Mouse (Mus musculus): ENCODE results near the gene Foxp1. TPM values are rescaled to one million over a fixed set of nuclear protein-coding genes. Genes with fewer than 3 reads are reported as not detected.

Foxp1 gene
- total RNA-seq, 2 experiments from 2014 or later: 12.3 to 26.5 TPM

DNA sequence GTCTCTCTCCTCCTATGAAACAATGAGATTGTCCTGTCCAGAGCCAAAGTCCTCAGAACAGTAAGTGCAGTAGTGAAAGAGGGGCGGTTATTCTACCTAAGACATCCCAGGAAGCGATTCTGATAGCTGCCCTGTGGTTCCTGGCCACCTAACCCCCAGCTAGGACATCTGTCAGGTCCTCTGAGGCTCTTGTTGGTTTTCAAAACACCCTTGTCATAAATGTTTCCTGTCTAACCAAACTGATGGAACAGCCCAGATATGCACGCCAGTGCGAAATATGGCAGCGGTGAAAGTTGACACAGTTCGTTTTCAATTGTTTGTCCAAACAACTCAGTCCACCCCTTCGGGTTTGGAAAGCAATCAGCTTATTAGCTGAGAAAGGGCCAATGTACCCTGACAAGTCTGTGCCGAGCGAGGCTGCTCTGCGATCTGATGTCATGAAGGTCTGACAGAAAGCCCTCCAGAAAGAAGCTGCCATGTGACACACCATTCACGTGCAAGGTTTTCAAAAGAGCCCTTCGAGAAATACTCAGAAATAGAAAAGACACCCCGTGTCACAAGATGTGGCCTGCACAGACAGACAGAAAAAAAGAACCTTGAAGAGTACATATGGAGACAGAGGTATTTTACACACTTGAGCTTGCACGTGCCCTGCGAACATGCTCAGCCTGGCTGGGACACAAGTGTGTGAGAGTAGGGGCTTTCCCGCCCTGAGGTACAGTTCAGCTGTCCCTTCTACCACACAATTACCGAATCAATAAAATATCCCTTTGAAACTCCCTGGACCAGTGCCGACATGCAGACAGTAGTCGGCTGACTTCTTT lies 147.9 kb downstream of the Foxp1 start:
- no peak for ATAC-seq (replicated peaks; ENCODE audit: low FRiP score, poor library complexity, severe bottlenecking)

DNA sequence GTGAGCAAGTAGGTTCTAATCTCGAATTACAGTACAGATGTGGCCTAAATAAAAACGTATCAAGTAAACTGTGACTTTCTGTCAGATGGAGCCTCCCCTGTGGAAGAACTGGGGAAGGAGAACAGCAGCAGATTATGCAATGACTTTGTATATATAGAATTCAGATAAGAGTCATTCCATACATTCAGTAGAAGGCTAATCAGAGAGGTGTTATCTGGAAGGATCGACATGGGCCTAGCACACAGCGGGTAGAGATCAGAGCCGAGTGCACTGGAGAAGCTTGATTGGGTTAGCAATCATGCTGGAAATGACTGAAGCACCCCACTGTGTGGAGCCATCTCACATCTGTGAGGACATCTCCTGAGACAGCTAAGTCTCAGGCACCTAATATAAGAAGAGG lies 150.1 kb downstream of the Foxp1 start:
- ATAC-seq (replicated peaks; ENCODE audit: low FRiP score, poor library complexity, severe bottlenecking): no peak

DNA sequence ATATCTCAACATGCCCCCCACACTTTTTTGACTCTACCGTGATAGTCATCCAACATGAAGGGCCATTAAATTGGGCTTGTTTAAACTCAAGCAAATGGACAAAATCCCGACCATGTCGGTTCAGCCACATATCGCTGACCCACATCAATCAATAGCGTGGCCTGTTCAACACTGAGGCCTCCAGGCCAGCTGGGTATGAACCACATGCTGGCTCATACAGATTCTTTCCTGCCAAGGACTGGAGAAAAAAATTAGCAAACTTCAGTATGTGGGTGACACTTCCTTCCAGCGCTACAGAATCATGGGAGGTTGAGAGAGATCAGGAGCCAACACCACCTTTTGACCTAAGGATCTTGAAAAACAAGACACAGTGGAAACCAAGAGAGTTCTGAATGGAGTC lies 150.5 kb downstream of the Foxp1 start:
- no peak for ATAC-seq (replicated peaks; ENCODE audit: low FRiP score, poor library complexity, severe bottlenecking)

DNA sequence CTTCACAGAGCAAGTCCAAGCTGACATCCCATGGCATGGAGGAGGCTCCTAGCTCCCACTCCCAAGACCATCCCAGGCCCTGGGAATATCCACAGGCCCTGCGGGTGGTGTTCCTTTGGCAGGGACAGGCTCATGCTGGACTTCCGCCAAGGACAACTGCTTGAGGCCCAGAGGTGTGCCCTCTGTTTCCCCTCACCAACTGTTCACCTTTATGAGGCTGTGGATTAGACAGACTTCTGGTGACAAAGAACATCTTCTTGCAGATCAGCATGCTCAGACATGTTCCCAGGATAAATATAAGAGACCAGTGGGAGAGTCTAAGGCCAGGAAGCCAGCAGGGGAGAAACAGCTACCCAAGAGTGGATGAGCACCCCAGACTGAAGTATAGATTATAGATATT lies 152.6 kb downstream of the Foxp1 start:
- ATAC-seq (replicated peaks; ENCODE audit: low FRiP score, poor library complexity, severe bottlenecking): no peak

DNA sequence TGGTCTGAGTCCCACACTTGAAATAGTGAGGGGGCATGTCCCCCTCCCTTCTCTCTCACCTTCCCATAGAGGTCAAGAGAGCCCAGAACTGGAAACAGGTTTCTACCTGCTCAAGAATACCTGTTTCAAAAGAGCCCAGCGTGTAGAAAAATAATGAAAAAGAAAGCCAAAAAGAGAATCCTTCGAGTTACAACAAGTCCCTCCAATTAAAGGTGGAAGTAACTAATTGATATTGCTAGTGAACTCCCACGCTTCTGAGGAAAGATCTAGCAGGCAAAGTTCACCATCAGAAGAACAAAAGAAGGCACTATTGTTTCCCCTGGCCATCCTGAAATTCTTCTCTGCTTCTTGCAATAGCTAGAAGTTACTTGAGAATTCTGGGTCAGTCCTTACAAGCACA lies 153.4 kb downstream of the Foxp1 start:
- ATAC-seq (replicated peaks; ENCODE audit: low FRiP score, poor library complexity, severe bottlenecking): no peak

DNA sequence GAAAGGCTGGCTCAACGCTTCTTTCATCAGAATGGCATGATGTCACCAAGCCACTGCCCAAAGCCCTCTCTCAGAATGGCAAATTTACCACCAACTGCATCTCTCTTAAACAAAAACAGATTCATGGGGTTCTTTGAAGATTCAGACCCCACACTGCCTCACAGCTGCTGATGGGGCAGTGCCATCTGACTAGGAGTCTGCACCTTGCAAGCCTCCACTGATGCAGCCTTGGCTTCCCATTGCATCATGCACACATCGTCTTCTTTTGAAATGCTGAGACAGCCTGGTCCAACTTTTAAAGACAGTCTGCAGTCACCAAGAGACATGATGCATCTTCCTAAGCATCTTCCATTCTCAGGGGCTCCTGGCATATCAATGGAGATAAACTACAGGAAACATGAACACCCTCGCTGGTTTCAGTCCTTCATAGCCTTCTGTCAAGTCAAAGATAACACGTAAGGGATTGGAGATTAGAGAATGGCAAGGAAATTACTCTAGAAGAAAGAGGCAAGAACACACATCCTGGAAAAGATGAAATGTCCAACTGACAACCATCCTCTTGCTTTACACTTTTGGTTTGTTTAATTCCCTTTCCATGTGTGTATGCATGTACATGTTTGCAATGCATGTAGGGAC lies 154.3 kb downstream of the Foxp1 start:
- ATAC-seq (replicated peaks; ENCODE audit: low FRiP score, poor library complexity, severe bottlenecking): no peak

DNA sequence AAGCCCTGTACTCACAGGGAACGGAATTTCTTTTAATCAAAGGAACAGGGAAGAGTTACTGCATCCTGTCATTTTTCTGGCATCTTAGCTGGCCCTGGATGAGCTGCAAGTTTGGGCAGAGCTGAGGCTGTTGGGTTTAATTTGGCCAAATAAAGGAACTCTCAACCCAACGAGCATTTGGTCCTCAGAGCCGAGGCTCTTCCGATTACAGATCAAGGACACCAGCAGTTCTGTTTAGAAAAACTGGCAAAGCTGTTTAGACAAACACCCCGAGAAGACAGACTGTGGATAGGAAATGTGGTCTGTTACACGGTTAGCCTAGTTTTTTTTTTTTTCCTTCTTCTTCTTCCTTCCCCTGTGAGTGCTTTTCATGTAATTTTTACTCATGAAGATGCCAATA lies 158.0 kb downstream of the Foxp1 start:
- ATAC-seq (replicated peaks; ENCODE audit: low FRiP score, poor library complexity, severe bottlenecking): no peak

DNA sequence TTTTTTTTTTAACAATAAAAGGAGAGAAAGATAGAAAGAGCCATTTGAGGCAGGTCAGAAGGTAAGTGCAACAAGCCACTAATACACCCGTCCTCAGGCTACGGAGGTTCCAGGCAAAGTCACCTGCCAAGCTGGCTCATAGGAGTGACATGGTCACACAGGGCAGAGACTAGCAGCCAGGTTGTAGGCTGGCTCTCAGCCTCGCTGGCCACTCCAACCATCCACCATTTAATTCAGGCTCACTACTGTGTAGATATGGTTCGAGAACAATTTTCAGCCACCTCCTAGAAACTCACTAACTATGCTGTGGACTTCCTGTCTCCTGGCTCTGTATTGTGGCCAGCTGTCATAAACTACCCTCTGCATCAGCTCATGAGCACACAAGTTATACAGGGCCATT lies 161.9 kb downstream of the Foxp1 start:
- no peak for ATAC-seq (replicated peaks; ENCODE audit: low FRiP score, poor library complexity, severe bottlenecking)

DNA sequence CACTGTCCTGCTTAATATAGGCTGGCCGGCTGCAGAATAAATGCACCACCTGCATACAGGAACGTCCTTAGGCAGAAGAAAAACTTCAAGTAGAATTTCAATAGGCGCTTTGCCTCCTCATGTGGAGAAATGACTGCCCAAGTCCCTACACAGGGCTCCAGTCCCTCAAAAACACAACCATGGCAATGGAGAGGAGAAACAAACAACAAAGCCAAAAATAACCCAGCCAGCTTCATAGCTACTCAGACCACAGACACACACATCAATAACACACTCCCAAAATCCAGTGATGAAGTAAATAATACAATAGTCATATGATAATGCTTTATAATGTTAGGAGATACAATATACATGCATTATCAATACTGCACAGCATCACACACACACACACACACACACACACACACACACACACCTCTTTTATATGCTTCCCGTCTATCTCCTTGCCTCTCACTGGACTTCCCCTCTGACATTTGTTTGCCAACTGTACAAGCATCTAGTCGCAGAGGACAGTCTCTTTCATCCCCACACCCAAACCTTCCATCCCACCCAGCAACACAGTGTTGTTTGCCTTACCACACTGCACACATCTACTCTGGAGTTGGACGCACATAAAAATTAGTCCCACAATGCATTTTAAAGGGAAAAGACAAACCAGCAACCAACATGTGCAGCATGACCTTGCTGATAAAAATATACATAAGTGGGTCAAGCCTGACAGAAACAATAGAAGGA lies 162.6 kb downstream of the Foxp1 start:
- no peak for ATAC-seq (replicated peaks; ENCODE audit: low FRiP score, poor library complexity, severe bottlenecking)

DNA sequence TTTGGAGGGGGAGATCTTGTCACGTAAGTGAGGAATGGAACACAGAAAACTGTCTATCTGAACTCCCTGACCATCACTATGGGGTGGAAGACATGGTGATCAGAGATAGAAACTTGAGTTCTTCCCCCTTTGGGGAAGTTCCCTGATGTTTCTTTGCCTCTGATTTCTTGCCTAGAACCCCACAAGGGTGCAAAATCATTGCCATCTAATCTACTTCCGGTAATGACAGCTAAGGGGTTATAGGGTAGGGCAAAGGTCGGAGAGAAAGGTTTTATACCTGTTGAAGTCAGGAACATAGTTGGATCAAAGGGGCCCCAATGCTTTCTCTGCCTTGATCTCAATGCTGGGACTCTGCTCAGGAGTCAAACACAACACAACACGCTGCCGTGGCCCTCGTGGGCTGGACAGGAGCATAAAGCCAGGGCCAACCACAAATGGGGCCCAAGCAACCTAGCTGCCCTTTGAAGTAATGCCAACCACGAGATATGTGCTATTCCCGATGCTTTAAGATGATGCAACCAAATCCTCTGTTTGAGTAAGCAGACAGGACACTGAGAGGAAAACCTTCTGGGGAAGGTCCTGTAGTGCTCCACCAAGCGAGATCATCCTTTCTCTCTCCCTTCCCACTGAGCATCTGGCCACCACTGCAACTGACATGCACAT lies 163.4 kb downstream of the Foxp1 start:
- ATAC-seq (replicated peaks; ENCODE audit: low FRiP score, poor library complexity, severe bottlenecking): no peak

DNA sequence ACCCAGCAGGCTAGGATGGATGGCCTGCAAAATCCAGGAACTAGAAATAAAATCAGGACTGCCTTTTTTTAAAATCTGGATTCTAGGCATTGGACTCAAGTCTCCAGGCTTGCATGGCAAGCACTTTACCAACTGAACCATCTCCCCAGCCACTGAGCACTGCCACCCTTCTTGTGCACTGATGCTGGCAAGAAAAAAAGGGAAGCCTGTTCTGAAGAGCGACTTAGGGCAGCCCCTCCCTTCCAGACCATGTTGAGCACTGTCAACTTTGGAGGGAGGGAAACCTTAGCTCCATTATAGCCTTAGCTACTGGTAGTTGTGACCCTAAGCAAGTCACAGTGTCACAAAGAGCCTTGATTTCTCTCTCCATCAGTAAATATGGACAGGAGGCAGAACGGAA lies 164.6 kb downstream of the Foxp1 start:
- ATAC-seq (replicated peaks; ENCODE audit: low FRiP score, poor library complexity, severe bottlenecking): no peak

DNA sequence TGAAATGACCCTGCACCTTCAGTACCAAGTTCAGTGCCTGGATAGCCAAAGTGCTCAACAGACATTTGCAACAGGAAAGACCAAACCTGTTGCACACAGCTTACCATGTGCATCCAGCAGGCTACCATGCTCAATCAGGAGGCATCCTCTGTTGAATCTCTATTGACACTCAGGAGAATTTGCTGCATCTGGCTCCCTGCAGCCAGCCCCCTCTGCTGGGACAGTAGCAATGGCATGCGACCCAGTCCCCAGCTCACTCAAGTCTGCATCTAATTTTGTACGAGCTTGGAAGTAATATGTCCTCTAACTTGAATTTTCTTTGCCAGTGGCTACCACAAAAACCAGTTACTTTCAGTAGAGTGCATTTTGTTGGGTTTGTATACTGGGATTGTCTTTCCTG lies 168.2 kb downstream of the Foxp1 start:
- ATAC-seq (replicated peaks; ENCODE audit: low FRiP score, poor library complexity, severe bottlenecking): no peak

DNA sequence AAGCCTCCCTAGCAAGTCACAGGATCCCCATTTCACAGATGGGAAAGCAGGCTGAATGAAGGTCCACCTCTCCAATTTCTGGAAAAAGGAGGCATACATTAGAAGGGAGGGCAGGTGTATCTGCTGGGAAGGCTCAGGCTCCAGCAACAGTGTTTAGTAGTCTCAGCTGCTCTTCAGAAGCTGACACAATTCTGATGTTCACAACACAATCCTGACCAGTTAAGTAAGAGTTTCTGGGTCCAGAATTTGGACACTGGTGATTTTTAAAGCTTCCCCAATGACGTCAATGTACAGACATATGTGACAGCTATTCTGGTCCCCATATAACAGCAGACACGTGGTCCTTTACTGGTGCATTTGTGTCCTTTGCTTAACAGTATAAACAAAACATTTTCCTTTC lies 169.1 kb downstream of the Foxp1 start:
- no peak for ATAC-seq (replicated peaks; ENCODE audit: low FRiP score, poor library complexity, severe bottlenecking)

DNA sequence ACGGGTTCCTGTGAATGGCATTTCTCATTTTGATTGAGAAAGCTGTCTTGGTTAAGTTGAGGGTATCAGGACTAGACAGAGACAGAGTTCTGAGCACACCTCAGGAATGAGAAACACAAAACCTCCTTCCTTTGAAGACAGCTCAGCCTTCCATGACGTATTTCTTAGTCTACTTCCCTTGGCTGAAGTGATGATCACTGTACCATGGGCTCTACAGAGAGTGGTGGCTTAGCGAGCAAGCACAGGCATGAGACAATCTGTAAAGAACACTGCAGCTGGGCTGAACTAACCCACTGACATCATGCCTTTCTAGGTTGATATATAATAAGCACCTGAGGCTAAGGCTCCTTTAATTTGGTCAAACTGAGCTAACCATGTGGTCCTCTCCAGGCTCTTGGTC lies 172.0 kb downstream of the Foxp1 start:
- ATAC-seq (replicated peaks; ENCODE audit: low FRiP score, poor library complexity, severe bottlenecking): no peak

DNA sequence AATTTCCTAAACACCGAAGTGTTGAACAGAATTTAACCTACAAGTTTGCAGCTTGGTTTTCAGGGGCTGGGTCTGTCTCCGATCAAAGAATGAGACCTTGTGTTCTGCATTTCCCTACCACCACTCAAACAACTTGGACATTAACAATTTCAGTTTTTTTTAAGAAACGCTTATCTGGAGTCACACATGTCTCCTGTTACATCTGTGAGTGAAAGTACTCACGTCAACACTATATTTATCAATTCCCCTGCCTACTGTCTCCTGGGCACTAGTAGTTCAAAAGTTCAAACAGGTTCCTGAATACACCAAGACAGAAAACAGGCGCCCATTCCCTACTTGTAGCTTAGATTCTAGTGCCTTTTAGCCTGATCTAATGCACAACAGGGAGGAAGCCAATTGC lies 172.4 kb downstream of the Foxp1 start:
- ATAC-seq (replicated peaks; ENCODE audit: low FRiP score, poor library complexity, severe bottlenecking): peak; percentile 65; the same call in 1 of the 2 replicates

DNA sequence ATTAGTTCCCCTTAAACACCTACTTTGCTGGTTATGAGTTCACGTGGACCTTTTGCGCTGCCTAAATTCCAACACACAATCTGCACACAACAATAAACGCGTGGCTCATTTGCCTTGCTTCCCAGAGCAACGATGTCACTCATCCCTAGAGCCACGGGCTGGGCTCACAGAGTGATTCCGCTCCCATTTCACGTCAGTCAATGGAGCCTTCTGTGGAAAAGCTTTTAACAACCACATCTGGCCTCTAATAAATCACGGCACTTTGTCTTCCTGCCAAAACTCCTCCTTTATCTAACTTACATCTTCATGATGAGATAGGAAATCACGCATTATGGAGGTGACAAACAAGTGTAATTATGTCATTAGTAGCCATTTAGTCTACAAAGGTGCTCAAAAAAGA lies 174.7 kb downstream of the Foxp1 start:
- ATAC-seq (replicated peaks; ENCODE audit: low FRiP score, poor library complexity, severe bottlenecking): no peak

DNA sequence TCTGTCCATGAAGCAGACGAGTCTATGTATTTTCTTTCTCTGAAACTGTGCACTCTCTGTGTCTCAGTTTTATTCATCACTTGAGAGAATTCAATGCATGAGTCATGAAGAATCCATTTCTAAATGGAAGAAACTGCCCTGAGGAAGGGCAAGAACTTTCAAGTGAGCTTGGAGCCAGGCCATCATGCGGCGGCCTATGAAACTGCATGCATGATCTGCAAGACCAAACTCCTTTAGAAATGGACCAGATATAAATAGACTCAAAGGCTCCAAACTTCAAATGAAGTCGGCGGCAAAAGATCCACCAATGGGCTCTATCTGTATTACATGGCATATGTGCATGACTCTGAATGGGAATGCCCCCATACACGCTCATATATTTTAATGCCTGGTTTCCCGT lies 177.6 kb downstream of the Foxp1 start:
- ATAC-seq (replicated peaks; ENCODE audit: low FRiP score, poor library complexity, severe bottlenecking): no peak

DNA sequence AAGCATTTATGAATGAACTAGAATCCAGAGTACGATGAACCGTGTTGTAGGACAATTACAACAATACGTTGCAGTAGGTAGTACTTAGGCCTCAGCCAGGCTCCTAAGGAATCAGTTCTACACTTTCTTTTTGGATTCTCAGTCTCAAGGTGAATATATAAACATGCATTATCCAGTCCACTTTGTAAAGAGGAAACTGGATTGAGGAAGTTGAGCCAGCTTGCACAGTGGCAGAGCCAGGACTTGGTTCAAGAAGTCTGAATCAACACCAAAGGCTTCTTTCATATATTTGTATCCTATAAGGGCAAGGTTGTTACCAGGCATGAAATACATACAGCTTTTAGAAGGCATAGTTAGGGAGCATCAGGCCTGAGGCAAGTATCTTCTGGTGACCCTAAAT lies 178.2 kb downstream of the Foxp1 start:
- no peak for ATAC-seq (replicated peaks; ENCODE audit: low FRiP score, poor library complexity, severe bottlenecking)

DNA sequence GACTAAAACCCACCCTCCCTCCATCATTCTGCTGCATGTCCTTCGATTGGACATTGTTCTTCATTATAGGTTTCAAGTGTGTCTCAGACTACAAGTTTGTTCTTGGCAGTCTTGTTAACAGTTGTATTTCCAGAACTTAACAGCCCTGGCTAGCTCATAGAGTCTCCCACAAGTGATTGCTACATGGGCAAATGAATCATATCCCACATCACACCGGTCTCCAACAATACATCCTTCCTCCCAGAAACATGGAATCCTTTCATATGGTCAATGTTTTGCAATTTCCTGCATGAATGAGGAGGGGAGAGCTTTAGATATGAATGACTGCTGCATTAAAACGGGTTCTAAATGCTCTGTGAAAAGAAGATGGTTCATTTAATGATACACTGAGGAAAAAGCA lies 178.7 kb downstream of the Foxp1 start:
- ATAC-seq (replicated peaks; ENCODE audit: low FRiP score, poor library complexity, severe bottlenecking): no peak

DNA sequence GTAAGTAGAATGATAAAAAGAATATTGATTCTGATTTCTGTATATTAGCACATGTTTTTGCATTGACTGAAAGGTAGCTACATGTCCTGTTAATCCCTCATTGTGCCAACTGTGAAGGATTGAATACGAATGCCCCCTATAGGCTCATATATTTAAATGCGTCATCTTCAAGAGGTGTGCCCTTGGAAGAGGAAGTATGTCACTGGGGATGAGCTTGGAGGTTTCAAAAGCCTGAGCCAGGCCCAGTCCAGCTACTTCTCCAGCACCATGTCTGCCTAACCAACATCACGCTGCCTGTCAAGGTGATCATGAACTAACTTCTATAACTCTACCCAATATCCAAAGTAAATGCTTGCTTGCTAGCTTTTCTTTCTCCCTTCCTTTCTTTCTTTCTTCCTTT lies 180.1 kb downstream of the Foxp1 start:
- no peak for ATAC-seq (replicated peaks; ENCODE audit: low FRiP score, poor library complexity, severe bottlenecking)

DNA sequence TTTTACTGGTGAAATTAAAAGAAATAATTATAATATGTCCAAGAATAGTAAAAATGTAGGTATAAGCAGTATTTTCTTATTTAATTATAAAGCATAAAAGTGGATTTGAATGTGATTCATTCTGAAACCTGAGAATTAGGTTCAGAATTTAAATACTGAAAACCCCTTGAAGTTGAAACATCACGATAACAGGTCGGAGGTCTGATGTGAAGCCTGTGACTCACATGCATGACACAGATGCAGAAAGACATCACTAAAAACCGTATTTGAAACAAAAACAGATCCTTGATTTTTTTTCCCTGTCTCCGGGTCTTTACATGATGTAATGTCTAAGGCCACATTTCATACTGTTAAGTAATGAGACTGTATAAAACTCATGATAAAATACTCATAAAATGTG lies 181.6 kb downstream of the Foxp1 start:
- no peak for ATAC-seq (replicated peaks; ENCODE audit: low FRiP score, poor library complexity, severe bottlenecking)

All from erythroblast, adult 5-6 weeks (primary cell).